Comparison of ENCODE assay signal across 9 mouse cellular contexts in the genomic region with DNA sequence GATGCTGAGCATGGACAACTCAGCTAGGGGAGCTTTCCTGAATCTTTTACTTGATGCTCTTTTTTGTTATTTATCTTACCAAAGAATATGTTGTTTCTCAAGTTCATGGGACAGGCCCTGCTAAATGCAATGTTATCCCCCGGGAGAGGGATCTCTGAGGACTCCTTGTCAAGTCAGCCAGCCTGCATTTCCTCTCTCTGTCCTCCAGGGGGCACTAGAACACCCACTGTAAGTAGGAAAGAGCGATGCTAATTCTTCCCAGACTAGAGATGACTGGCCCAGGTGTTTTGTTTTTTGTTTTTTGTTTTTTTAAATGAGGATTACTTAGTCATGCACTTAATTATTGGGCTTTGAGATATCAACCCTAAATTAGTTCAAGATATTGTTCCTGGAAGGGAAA.
DNase-seq lines count a peak whose midpoint lies in the region; ATAC-seq and TF ChIP-seq lines count a peak whose summit lies in the region.
"Had no signal": no experiment of that assay in that cellular context is flagged by ENCODE, and none has a peak within 500 bp of the region (broad histone marks: within the 10 kb centered on the region; RNA-seq: fewer than 3 reads in every experiment).

No protein-coding gene starts in this region.

- 22% methylated on average over 2 of the region's 2 CpGs for WGBS in neural tube, embryonic 11.5 days

- peak; percentile 55; the same call in 1 of the 2 replicates for ATAC-seq in neural tube, embryonic 11.5 days (ENCODE audit: insufficient read depth, low FRiP score, low TSS enrichment)

- no peak for TF ChIP-seq POLR2A in brain, embryonic 14.5 days (IDR thresholded peaks at IDR 0.05; ENCODE audit: borderline replicate concordance, extremely low read depth, insufficient read depth, insufficient read length, poor library complexity, severe bottlenecking)

- DNase-seq in gastrocnemius, postnatal 10 days, result peak; percentile 22
- DNase-seq in gastrocnemius, postnatal 36 days, result no peak
- DNase-seq in CD4-positive helper T cell, adult 2 months (ENCODE audit: low read depth, low spot score), result peak; percentile 52
- DNase-seq in brain, embryonic 14.5 days (ENCODE audit: low read depth), result peak; percentile 86
- peak; percentile 37 to 69 for DNase-seq in frontal cortex, postnatal 36 days (ENCODE audit: low spot score in 2 of 2)
- peak; percentile 26 to 52 for DNase-seq in layer of hippocampus, adult 8-10 months (ENCODE audit: low spot score in 2 of 2)
- DNase-seq in neural tube, embryonic 11.5 days (ENCODE audit: low spot score), result peak; percentile 56
- no peak for DNase-seq in gastrocnemius, postnatal 4 days (ENCODE audit: low spot score in 2 of 2)

- H3K36me3 ChIP-seq in neural tube, embryonic 11.5 days (ENCODE audit: control insufficient read depth, insufficient read depth, low read length), result no peaks in the 10 kb centered on the region
- H3K36me3 ChIP-seq: embryonic facial prominence, embryonic 15.5 days had no signal

- H3K27me3 ChIP-seq in neural tube, embryonic 11.5 days (ENCODE audit: control insufficient read depth, insufficient read depth, low read length), result no peaks in the 10 kb centered on the region
- H3K27me3 ChIP-seq: embryonic facial prominence, embryonic 15.5 days had no signal

- no peak overlapping the region for H3K4me2 ChIP-seq in neural tube, embryonic 11.5 days (ENCODE audit: low read depth)
- H3K4me2 ChIP-seq: embryonic facial prominence, embryonic 15.5 days had no signal

- H3K27ac ChIP-seq in neural tube, embryonic 11.5 days (ENCODE audit: low read depth, low read length), result no peak overlapping the region
- H3K27ac ChIP-seq: embryonic facial prominence, embryonic 15.5 days had no signal

- H3K9me3 ChIP-seq in neural tube, embryonic 11.5 days (ENCODE audit: control insufficient read depth, low read length), result no peaks in the 10 kb centered on the region
- H3K9me3 ChIP-seq: embryonic facial prominence, embryonic 15.5 days had no signal

- no peak overlapping the region for H3K4me3 ChIP-seq in neural tube, embryonic 11.5 days (ENCODE audit: low read depth, low read length)
- H3K4me3 ChIP-seq: embryonic facial prominence, embryonic 15.5 days had no signal

- intact Hi-C loops in gastrocnemius, postnatal 36 days (cut with DNase I), result loop anchor here (2.0 to 10.0 kb wide), 2 partner anchors 274 to 540 kb away; no protein-coding TSS in a partner anchor

- H3K4me1 ChIP-seq in neural tube, embryonic 11.5 days (ENCODE audit: control insufficient read depth, insufficient read depth, low read length), result no peaks in the 10 kb centered on the region

- H3K9ac ChIP-seq in neural tube, embryonic 11.5 days (ENCODE audit: low read length), result no peak overlapping the region
- H3K9ac ChIP-seq: embryonic facial prominence, embryonic 15.5 days had no signal

- peak; percentile 86 for TF ChIP-seq CTCF in brain, embryonic 14.5 days (IDR thresholded peaks at IDR 0.05; ENCODE audit: borderline replicate concordance, extremely low read depth, insufficient read depth, insufficient read length)

Comparison
In these comparisons a context has a peak if more than half of its experiments do, and no peak if none do; other contexts are left out.
1. DNase-seq: peak in gastrocnemius, postnatal 10 days (single experiment), CD4-positive helper T cell, adult 2 months (single experiment), brain, embryonic 14.5 days (single experiment), frontal cortex, postnatal 36 days (2 of 2), layer of hippocampus, adult 8-10 months (2 of 2) and neural tube, embryonic 11.5 days (single experiment); none in gastrocnemius, postnatal 36 days (0 of 2) and gastrocnemius, postnatal 4 days (0 of 2).